Mouse (Mus musculus) ES-E14 (cell line): ENCODE results near the gene Adam11.

ENCODE experiments used
- HCFC1 ChIP-seq: IDR thresholded peaks from 2 replicates; pipeline ENCODE4 v1.6.1; 2012; ENCODE audit warnings: low read length, inconsistent platforms, borderline replicate concordance; ENCODE audit not compliant: insufficient read depth
- MAFK ChIP-seq: IDR thresholded peaks from 2 replicates; pipeline ENCODE4 v1.6.1; 2014; ENCODE audit warnings: mild to moderate bottlenecking, low read depth, low read length, inconsistent platforms; ENCODE audit not compliant: insufficient read depth
- ZC3H11A ChIP-seq: IDR thresholded peaks from 2 replicates; pipeline ENCODE4 v1.6.1; 2012; ENCODE audit warnings: low read depth, mild to moderate bottlenecking, inconsistent platforms, low read length, borderline replicate concordance
- ZNF384 ChIP-seq: IDR thresholded peaks from 2 replicates; pipeline ENCODE4 v1.6.1; 2012; ENCODE audit warnings: low read depth, low read length, inconsistent platforms

GRCm38 (mm10) chr11:102818121-102819020 lies 57.1 kb downstream of the Adam11 start:
- TF ChIP-seq ZNF384 = peak; percentile 71; the same call in 1 of the 2 replicates
- no peak for TF ChIP-seq MAFK
- TF ChIP-seq HCFC1 = no peak
- no peak for TF ChIP-seq ZC3H11A
